Mouse (Mus musculus) lung, postnatal 0 days (tissue): ENCODE data around the gene Shtn1. TPM values are rescaled to one million over a fixed set of nuclear protein-coding genes. Genes with fewer than 3 reads are reported as not detected.

Experiments
- ATAC-seq: fragments of 200-750 bp; cut with Nextera tagmentation; 2 replicates; pipeline ENCODE4 v1.8.0; 2017; ENCODE audit warnings: moderate library complexity
- DNase-seq: peaks from one replicate; pipeline ENCODE4 v3.0.0-alpha.2; 2016; ENCODE audit warnings: low spot score
- H3K27ac ChIP-seq: fragments of 300-500 bp; sonication (generic); 2 replicates; pipeline ENCODE4 v1.5.1; 2014; ENCODE audit warnings: antibody characterized with exemption, mild to moderate bottlenecking, low read length, mixed read lengths
- H3K27me3 ChIP-seq: fragments of 300-500 bp; sonication (generic); replicated peaks from 2 replicates; pipeline ENCODE4 v1.6.1; 2014; ENCODE audit warnings: low read length, mixed read lengths; ENCODE audit not compliant: insufficient read depth
- H3K36me3 ChIP-seq: fragments of 300-500 bp; sonication (generic); 2 replicates; pipeline ENCODE4 v1.6.1; 2014; ENCODE audit warnings: low read length, mixed read lengths; ENCODE audit not compliant: insufficient read depth
- H3K4me1 ChIP-seq: fragments of 300-500 bp; sonication (generic); 2 replicates; pipeline ENCODE4 v1.6.1; 2014; ENCODE audit warnings: antibody characterized with exemption, low read depth, low read length, mixed read lengths; ENCODE audit not compliant: insufficient read depth
- H3K4me2 ChIP-seq: fragments of 300-500 bp; sonication (generic); replicated peaks from 2 replicates; pipeline ENCODE4 v1.6.1; 2014; ENCODE audit warnings: low read depth, mild to moderate bottlenecking, low read length, moderate library complexity, mixed read lengths
- H3K4me3 ChIP-seq: fragments of 300-500 bp; sonication (generic); 2 replicates; pipeline ENCODE4 v1.5.1; 2014; ENCODE audit warnings: low read depth, low read length
- H3K9ac ChIP-seq: fragments of 300-500 bp; sonication (generic); replicated peaks from 2 replicates; pipeline ENCODE4 v1.6.1; 2014; ENCODE audit warnings: low read depth, mild to moderate bottlenecking
- H3K9me3 ChIP-seq: fragments of 300-500 bp; sonication (generic); 2 replicates; pipeline ENCODE4 v1.6.1; 2016; ENCODE audit warnings: low read length, mixed read lengths
- CTCF ChIP-seq: IDR thresholded peaks from 2 replicates; pipeline ENCODE4 v1.5.1; 2016; ENCODE audit warnings: antibody characterized with exemption, mild to moderate bottlenecking
- EP300 ChIP-seq: IDR thresholded peaks from 2 replicates; pipeline ENCODE4 v1.6.1; 2016; ENCODE audit warnings: antibody characterized with exemption, mild to moderate bottlenecking, control low read depth
- WGBS: fragments of 180-500 bp; shearing (Covaris S2); extraction: QIAGEN DNeasy Blood & Tissue Kit; methylation state at CpG from one replicate; pipeline ENCODE4 v1.1.7; 2014; 5-methylcytosine and 5-hydroxymethylcytosine counted together
- polyA plus RNA-seq: library from polyadenylated mRNA; unstranded; fragments of >200 nt; fragmentation: Nextera tagmentation; extraction: Ambion mirVana; gene quantifications from 2 replicates; pipeline ENCODE4 v1.2.1, GENCODE M21; 2015

The Shtn1 gene
- polyA plus RNA-seq, 1 experiment from 2014 or later: 8.8 TPM

GRCm38 (mm10) chr19:59048852-59049251 lies 27.0 kb downstream of the Shtn1 start:
- H3K4me1 ChIP-seq: no peaks in the 10 kb centered on the region
- H3K27me3 ChIP-seq: no peaks in the 10 kb centered on the region
- ATAC-seq: no peak
- no peak overlapping the region for H3K27ac ChIP-seq
- no peak overlapping the region for H3K4me2 ChIP-seq
- no peaks in the 10 kb centered on the region for H3K36me3 ChIP-seq
- TF ChIP-seq CTCF (no peak), EP300 (no peak)
- no peak for DNase-seq
- no peak overlapping the region for H3K9ac ChIP-seq
- 84% methylated on average over 6 of the region's 6 CpGs for WGBS
- H3K4me3 ChIP-seq: no peak overlapping the region
- H3K9me3 ChIP-seq: no peaks in the 10 kb centered on the region

GRCm38 (mm10) chr19:59047511-59047910 lies 28.4 kb downstream of the Shtn1 start:
- 87% methylated on average over 5 of the region's 5 CpGs for WGBS
- TF ChIP-seq CTCF (no peak), EP300 (no peak)
- H3K27ac ChIP-seq: no peak overlapping the region
- H3K9ac ChIP-seq: no peak overlapping the region
- no peaks in the 10 kb centered on the region for H3K4me1 ChIP-seq
- H3K9me3 ChIP-seq: no peaks in the 10 kb centered on the region
- H3K36me3 ChIP-seq: no peaks in the 10 kb centered on the region
- DNase-seq: no peak
- no peak overlapping the region for H3K4me3 ChIP-seq
- no peak for ATAC-seq
- no peaks in the 10 kb centered on the region for H3K27me3 ChIP-seq
- H3K4me2 ChIP-seq: no peak overlapping the region

- no peak overlapping the region for H3K4me3 ChIP-seq
- TF ChIP-seq CTCF (no peak), EP300 (no peak)
- no peak overlapping the region for H3K4me2 ChIP-seq
- H3K9ac ChIP-seq: no peak overlapping the region
- no peak for DNase-seq
- ATAC-seq: no peak
- H3K4me1 ChIP-seq: no peaks in the 10 kb centered on the region
- H3K27ac ChIP-seq: no peak overlapping the region
- no peaks in the 10 kb centered on the region for H3K9me3 ChIP-seq
- WGBS: 82% methylated on average over 3 of the region's 3 CpGs
- H3K36me3 ChIP-seq: no peaks in the 10 kb centered on the region
- no peaks in the 10 kb centered on the region for H3K27me3 ChIP-seq
These were observed 34.8 kb downstream of the Shtn1 start for GRCm38 (mm10) chr19:59041086-59041485.

GRCm38 (mm10) chr19:59038793-59039192 lies 37.1 kb downstream of the Shtn1 start:
- no peak for TF ChIP-seq CTCF
- TF ChIP-seq EP300: no peak
- no peaks in the 10 kb centered on the region for H3K4me1 ChIP-seq
- no peak overlapping the region for H3K9ac ChIP-seq
- H3K4me2 ChIP-seq: no peak overlapping the region
- no peak overlapping the region for H3K4me3 ChIP-seq
- ATAC-seq: no peak
- no peaks in the 10 kb centered on the region for H3K9me3 ChIP-seq
- H3K27ac ChIP-seq: no peak overlapping the region
- H3K36me3 ChIP-seq: no peaks in the 10 kb centered on the region
- WGBS: 88% methylated on average over 4 of the region's 4 CpGs
- DNase-seq: no peak
- H3K27me3 ChIP-seq: no peaks in the 10 kb centered on the region

GRCm38 (mm10) chr19:59036811-59037210 lies 39.1 kb downstream of the Shtn1 start:
- no peak overlapping the region for H3K4me2 ChIP-seq
- H3K27ac ChIP-seq: no peak overlapping the region
- TF ChIP-seq EP300 (no peak), CTCF (no peak)
- H3K27me3 ChIP-seq: no peaks in the 10 kb centered on the region
- H3K36me3 ChIP-seq: no peaks in the 10 kb centered on the region
- no peak overlapping the region for H3K4me3 ChIP-seq
- no peaks in the 10 kb centered on the region for H3K4me1 ChIP-seq
- no peak overlapping the region for H3K9ac ChIP-seq
- DNase-seq: no peak
- H3K9me3 ChIP-seq: no peaks in the 10 kb centered on the region
- ATAC-seq: no peak
- 61% methylated on average over 3 of the region's 3 CpGs for WGBS

GRCm38 (mm10) chr19:59033241-59033640 lies 42.7 kb downstream of the Shtn1 start:
- H3K27ac ChIP-seq: no peak overlapping the region
- no peak for TF ChIP-seq CTCF
- no peak for TF ChIP-seq EP300
- no peak overlapping the region for H3K4me2 ChIP-seq
- DNase-seq (no peak), ATAC-seq (no peak)
- no peaks in the 10 kb centered on the region for H3K27me3 ChIP-seq
- H3K4me1 ChIP-seq: no peaks in the 10 kb centered on the region
- H3K9me3 ChIP-seq: no peaks in the 10 kb centered on the region
- no peaks in the 10 kb centered on the region for H3K36me3 ChIP-seq
- 76% methylated on average over 4 of the region's 4 CpGs for WGBS
- H3K9ac ChIP-seq: no peak overlapping the region
- H3K4me3 ChIP-seq: no peak overlapping the region

- Histone ChIP-seq H3K36me3 (no peaks in the 10 kb centered on the region), H3K4me3 (no peak overlapping the region), H3K27ac (no peak overlapping the region), H3K9me3 (no peaks in the 10 kb centered on the region), H3K4me1 (no peaks in the 10 kb centered on the region), H3K4me2 (no peak overlapping the region), H3K27me3 (no peaks in the 10 kb centered on the region), H3K9ac (no peak overlapping the region)
- no peak for TF ChIP-seq EP300
- TF ChIP-seq CTCF: no peak
- ATAC-seq (no peak), DNase-seq (no peak)
- 80% methylated on average over 1 of the region's 1 CpGs for WGBS
These were observed 45.7 kb downstream of the Shtn1 start for GRCm38 (mm10) chr19:59030221-59030620.
